Mouse (Mus musculus) stomach, postnatal 0 days (tissue): ENCODE data around the gene Hp1bp3. TPM values are rescaled to one million over a fixed set of nuclear protein-coding genes. Genes with fewer than 3 reads are reported as not detected.

Source experiments
- ATAC-seq: fragments of 200-750 bp; cut with Nextera tagmentation; 2 replicates; pipeline ENCODE4 v1.8.0; 2017; ENCODE audit not compliant: low FRiP score, low TSS enrichment
- DNase-seq: peaks from one replicate; pipeline ENCODE4 v3.0.0-alpha.2; 2016; ENCODE audit warnings: low spot score
- H3K27ac ChIP-seq: fragments of 300-500 bp; sonication (generic); replicated peaks from 2 replicates; pipeline ENCODE4 v1.5.1; 2014; ENCODE audit warnings: mild to moderate bottlenecking, control low read depth
- H3K27me3 ChIP-seq: fragments of 300-500 bp; sonication (generic); 2 replicates; pipeline ENCODE4 v1.6.1; 2014; ENCODE audit warnings: low read length; ENCODE audit not compliant: control insufficient read depth, insufficient read depth
- H3K36me3 ChIP-seq: fragments of 300-500 bp; sonication (generic); 2 replicates; pipeline ENCODE4 v1.6.1; 2014; ENCODE audit warnings: low read length, mixed read lengths; ENCODE audit not compliant: control insufficient read depth, insufficient read depth
- H3K4me1 ChIP-seq: fragments of 300-500 bp; sonication (generic); replicated peaks from 2 replicates; pipeline ENCODE4 v1.6.1; 2014; ENCODE audit warnings: antibody characterized with exemption; ENCODE audit not compliant: control insufficient read depth, insufficient read depth
- H3K4me2 ChIP-seq: fragments of 300-500 bp; sonication (generic); replicated peaks from 2 replicates; pipeline ENCODE4 v1.6.1; 2014; ENCODE audit warnings: low read depth, mild to moderate bottlenecking, control low read depth, moderate library complexity
- H3K4me3 ChIP-seq: fragments of 300-500 bp; sonication (generic); 2 replicates; pipeline ENCODE4 v1.5.1; 2014; ENCODE audit warnings: low read depth, low read length, control low read depth
- H3K9ac ChIP-seq: fragments of 300-500 bp; sonication (generic); 2 replicates; pipeline ENCODE4 v1.6.1; 2014; ENCODE audit warnings: mild to moderate bottlenecking, low read length, control low read depth, mixed read lengths
- H3K9me3 ChIP-seq: fragments of 300-500 bp; sonication (generic); 2 replicates; pipeline ENCODE4 v1.6.1; 2016; ENCODE audit warnings: low read length; ENCODE audit not compliant: control insufficient read depth
- CTCF ChIP-seq: IDR thresholded peaks from 2 replicates; pipeline ENCODE4 v1.5.1; 2016; ENCODE audit warnings: antibody characterized with exemption, low read depth, mild to moderate bottlenecking, moderate library complexity
- EP300 ChIP-seq: optimal IDR thresholded peaks from 2 replicates; pipeline ENCODE3; 2016; ENCODE audit warnings: antibody characterized with exemption
- WGBS: fragments of 180-500 bp; shearing (Covaris S2); extraction: QIAGEN DNeasy Blood & Tissue Kit; methylation state at CpG from one replicate; pipeline ENCODE4 v1.1.7; 2014; 5-methylcytosine and 5-hydroxymethylcytosine counted together
- polyA plus RNA-seq: library from polyadenylated mRNA; unstranded; fragments of >200 nt; fragmentation: Nextera tagmentation; extraction: Ambion mirVana; gene quantifications from 2 replicates; pipeline ENCODE4 v1.2.1, GENCODE M21; 2015

The Hp1bp3 gene
- polyA plus RNA-seq, 1 experiment from 2014 or later: 74.7 TPM

GRCm38 (mm10) chr4:138257116-138257687 is 41.1 kb downstream of the Hp1bp3 start:
- H3K27ac ChIP-seq: no peak overlapping the region
- WGBS: 67% methylated on average over 22 of the region's 22 CpGs
- no peaks in the 10 kb centered on the region for H3K4me1 ChIP-seq
- DNase-seq (no peak), ATAC-seq (no peak)
- TF ChIP-seq EP300 (no peak), CTCF (no peak)
- no peak overlapping the region for H3K4me2 ChIP-seq
- no peak overlapping the region for H3K9ac ChIP-seq
- no peak overlapping the region for H3K4me3 ChIP-seq
- no peaks in the 10 kb centered on the region for H3K9me3 ChIP-seq
- H3K27me3 ChIP-seq: no peaks in the 10 kb centered on the region
- H3K36me3 ChIP-seq: no peaks in the 10 kb centered on the region

GRCm38 (mm10) chr4:138258663-138259062 is 42.6 kb downstream of the Hp1bp3 start:
- no peak overlapping the region for H3K4me2 ChIP-seq
- no peak overlapping the region for H3K4me3 ChIP-seq
- H3K4me1 ChIP-seq: peaks cover 4% of the 10 kb centered on the region
- TF ChIP-seq CTCF (no peak), EP300 (no peak)
- H3K9ac ChIP-seq: no peak overlapping the region
- WGBS: 77% methylated on average over 7 of the region's 7 CpGs
- H3K27ac ChIP-seq: no peak overlapping the region
- DNase-seq (no peak), ATAC-seq (no peak)
- H3K27me3 ChIP-seq: no peaks in the 10 kb centered on the region
- no peaks in the 10 kb centered on the region for H3K9me3 ChIP-seq
- no peaks in the 10 kb centered on the region for H3K36me3 ChIP-seq

- no peak for ATAC-seq
- Histone ChIP-seq H3K27ac (no peak overlapping the region), H3K4me2 (no peak overlapping the region), H3K4me3 (no peak overlapping the region), H3K9me3 (no peaks in the 10 kb centered on the region), H3K36me3 (no peaks in the 10 kb centered on the region), H3K4me1 (peaks cover 4% of the 10 kb centered on the region), H3K27me3 (no peaks in the 10 kb centered on the region), H3K9ac (no peak overlapping the region)
- TF ChIP-seq CTCF (no peak), EP300 (no peak)
- WGBS: 77% methylated on average over 5 of the region's 5 CpGs
- no peak for DNase-seq
Measured at GRCm38 (mm10) chr4:138259482-138259881, 43.4 kb downstream of the Hp1bp3 start.

- peak overlapping the region; percentile 74 for H3K4me3 ChIP-seq
- under 1% methylated on average over 64 of the region's 78 CpGs for WGBS
- TF ChIP-seq EP300: no peak
- peak; percentile 56 for TF ChIP-seq CTCF
- ATAC-seq (peak; percentile 88), DNase-seq (peak; percentile 89)
- peak overlapping the region; percentile 55 for H3K9ac ChIP-seq
- no peaks in the 10 kb centered on the region for H3K36me3 ChIP-seq
- H3K4me2 ChIP-seq: peak overlapping the region; percentile 77
- H3K27me3 ChIP-seq: no peaks in the 10 kb centered on the region
- no peaks in the 10 kb centered on the region for H3K9me3 ChIP-seq
- no peak overlapping the region for H3K27ac ChIP-seq
- H3K4me1 ChIP-seq: peaks cover 4% of the 10 kb centered on the region
Measured at GRCm38 (mm10) chr4:138261843-138262681, 46.0 kb downstream of the Hp1bp3 start.

- ATAC-seq (no peak), DNase-seq (no peak)
- no peak overlapping the region for H3K4me2 ChIP-seq
Measured at GRCm38 (mm10) chr4:138267869-138268268, 51.8 kb downstream of the Hp1bp3 start.

More at GRCm38 (mm10) chr4:138267869-138268268, 51.8 kb downstream of the Hp1bp3 start:
- Histone ChIP-seq H3K36me3 (no peaks in the 10 kb centered on the region), H3K27ac (no peak overlapping the region), H3K4me1 (peaks cover under 1% of the 10 kb centered on the region), H3K4me3 (no peak overlapping the region), H3K9me3 (no peaks in the 10 kb centered on the region), H3K27me3 (no peaks in the 10 kb centered on the region), H3K9ac (no peak overlapping the region)
- TF ChIP-seq EP300: no peak
- no peak for TF ChIP-seq CTCF
- WGBS: 74% methylated on average over 10 of the region's 10 CpGs
